Mouse (Mus musculus) gastrocnemius, postnatal 4 days (tissue): Measurements from ENCODE around the gene Il16. TPM values are rescaled to one million over a fixed set of nuclear protein-coding genes. Genes with fewer than 3 reads are reported as not detected.
A peak's percentile ranks its signal among the peaks of the same experiment; 100 is the strongest.

ENCODE experiments used
- DNase-seq, 2 experiments: peaks; one replicate each; pipeline ENCODE4 v3.0.0; 2021 to 2022; ENCODE audit warnings: low spot score in 2 of 2, mixed read lengths in 2 of 2
- total RNA-seq, 2 experiments: library from RNA; stranded (reverse); gene quantifications; 2 replicates each; pipeline ENCODE4 v1.2.3; 2021

Gene Il16
- total RNA-seq, 2 experiments from 2014 or later = 9.1 to 10.5 TPM

DNA sequence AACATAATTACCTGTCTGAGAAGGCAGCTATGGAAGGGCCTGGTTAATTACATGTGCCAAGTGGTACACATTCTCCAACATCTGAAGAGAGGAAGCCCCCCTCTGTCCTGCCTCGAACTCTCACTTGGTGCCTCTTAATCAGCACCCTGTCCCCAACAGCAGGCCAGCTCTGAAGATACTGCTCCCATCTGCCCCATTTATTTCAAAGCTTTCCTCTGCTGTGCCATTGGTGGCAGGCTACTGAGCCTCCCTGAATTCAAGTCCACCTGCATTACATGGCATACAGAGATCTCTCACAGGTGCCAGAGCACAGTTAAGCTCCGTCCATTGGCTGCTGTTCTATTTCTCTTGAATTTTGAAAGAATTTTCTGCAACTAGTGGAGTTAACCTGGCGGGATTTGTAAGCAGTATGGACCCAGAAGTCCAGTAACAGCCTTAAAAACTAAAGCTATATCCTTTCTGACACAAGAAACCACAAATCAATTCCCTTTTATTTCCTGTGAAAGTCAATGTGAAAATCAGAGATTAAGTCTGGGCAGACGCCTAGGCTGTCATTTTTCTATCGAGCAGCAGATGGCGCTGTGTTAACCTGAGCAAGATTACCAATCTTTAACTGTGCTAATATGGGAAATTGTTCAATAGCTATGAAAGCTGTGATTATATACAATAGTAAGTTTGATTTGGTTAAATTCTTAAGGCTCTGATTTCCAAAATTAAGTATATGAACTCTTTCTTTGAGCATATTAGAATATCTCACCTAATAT is 49.9 kb downstream of the Il16 start:
- DNase-seq = no peak

DNA sequence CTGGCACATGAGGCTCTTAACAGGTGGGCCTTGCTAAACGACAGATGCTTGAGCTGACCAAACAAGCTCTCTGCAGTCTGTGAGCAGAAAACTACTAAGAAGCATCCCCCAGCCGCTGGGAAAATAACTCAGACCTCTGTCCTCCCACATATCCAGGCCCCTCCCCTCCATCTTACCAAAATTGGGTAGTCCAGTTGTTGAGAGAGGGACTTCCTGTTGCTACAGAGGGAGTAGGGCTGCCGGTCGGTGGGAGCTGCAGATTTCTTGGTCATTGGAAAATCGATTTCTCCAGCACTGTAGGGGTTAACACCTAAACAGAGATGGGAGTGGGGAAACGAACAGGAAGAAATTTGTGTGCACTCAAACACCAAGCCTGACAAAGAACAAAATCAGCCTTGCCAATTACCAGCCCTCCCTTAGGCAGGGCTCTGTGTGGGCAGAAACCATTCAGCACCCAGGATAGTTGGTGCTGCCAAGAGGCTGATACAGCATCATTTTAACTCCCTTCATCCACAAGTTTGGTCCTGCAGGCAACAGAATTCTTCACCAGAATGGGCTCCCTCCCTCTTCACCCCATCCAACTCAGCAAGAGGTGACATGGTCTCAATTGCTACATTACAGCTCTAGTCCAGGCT is 62.8 kb downstream of the Il16 start:
- DNase-seq = no peak

- no peak for DNase-seq
Measured at GRCm38 (mm10) chr7:83678506-83678905, 67.0 kb downstream of the Il16 start.

DNA sequence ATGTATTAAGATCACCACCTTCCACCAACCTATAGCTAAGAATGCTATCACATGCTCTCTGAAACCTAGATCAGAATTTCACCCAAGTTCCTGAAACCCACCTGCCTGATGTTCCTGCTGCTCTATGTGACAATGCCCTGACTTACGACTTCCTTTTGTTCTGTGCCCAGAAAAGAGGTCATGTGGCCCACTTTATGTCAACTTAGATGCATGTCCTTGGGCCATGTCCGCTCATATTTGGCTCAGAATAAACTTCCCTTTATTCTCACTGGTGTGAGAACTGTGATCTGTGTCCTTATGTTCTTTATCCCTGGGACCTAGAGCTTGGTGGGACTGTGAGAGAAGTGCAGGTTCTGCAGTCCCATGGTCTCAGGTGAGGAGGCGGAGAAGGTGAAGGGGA is 68.2 kb downstream of the Il16 start:
- DNase-seq = no peak

- DNase-seq = no peak
Measured at GRCm38 (mm10) chr7:83675545-83676254, 69.8 kb downstream of the Il16 start.

- no peak for DNase-seq
Measured at GRCm38 (mm10) chr7:83671573-83671972, 74.0 kb downstream of the Il16 start.

DNA sequence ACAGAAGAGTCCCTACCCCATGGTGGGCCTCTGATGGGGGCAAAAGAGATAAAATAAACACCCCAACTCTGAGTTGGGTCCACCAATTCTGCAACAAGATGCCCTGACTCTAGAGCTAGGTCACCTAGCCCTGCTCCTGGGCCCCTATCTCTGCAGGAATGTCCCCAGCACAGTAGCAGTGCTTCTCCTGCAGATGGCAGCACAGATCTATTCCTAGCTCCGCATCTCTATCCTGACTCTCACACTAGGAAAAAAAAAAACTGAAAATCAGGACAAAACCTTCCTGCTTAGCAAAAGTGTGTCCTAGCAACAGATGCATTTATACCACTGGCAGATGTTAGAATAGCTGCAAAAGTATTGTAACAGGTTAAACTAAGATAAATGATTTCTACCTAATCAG is 76.8 kb downstream of the Il16 start:
- DNase-seq = peak in 1 of 2 experiments; percentile 53

DNA sequence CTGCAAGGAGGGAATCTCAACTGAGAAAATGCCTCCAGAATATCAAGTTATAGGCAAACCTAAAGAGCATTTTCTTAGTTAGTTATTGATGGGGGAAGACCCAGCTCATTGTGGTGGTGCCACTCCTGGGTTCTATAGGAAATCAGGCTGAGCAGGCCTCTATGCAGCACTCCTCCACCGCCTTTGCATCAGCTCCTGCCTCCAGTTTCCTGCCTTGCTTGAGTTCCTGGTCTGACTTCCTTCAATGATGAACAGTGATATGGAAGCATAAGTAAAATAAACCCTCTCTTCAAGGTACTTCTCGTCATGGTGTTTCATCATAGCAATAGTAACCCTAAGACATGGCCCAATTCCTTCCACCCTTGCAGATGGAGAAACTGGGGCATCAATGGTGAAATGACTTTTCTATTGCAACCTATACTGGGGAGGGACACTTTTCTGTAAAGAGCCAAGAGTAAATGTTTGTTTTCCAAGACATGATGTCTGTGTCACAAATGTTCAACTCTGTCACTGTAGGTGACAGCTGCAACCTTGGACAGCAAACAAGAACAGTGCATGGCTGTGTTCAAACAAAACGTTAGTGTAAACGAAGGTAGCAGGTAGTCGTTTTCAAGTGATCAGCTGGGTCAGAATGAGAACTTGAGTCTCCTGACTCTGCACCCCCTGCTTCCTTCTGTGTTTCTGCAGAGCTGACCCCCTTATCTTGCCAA is 77.4 kb downstream of the Il16 start:
- DNase-seq = no peak

DNA sequence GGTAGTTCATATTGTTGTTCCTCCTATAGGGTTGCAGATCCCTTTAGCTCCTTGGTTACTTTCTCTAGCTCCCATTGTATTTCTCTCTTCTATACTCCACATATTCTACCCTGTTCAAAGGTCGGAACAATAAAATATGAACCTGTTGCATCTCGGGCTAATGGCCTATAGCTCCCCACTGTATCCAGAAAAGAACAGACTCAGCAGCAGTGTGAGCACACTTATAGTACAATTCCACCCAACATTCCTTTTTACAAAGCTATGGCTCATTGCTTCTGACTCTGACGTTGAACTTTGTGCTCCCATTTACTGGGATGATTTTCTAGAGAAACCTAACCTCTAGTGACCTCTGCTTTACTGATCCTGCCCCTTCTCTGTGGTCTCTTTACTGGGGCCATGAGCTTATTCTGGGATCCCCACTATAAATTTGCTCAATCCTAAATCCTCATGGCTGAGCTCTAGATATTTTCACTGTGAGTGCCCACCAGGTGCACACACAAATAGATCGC is 79.4 kb downstream of the Il16 start:
- no peak for DNase-seq

DNA sequence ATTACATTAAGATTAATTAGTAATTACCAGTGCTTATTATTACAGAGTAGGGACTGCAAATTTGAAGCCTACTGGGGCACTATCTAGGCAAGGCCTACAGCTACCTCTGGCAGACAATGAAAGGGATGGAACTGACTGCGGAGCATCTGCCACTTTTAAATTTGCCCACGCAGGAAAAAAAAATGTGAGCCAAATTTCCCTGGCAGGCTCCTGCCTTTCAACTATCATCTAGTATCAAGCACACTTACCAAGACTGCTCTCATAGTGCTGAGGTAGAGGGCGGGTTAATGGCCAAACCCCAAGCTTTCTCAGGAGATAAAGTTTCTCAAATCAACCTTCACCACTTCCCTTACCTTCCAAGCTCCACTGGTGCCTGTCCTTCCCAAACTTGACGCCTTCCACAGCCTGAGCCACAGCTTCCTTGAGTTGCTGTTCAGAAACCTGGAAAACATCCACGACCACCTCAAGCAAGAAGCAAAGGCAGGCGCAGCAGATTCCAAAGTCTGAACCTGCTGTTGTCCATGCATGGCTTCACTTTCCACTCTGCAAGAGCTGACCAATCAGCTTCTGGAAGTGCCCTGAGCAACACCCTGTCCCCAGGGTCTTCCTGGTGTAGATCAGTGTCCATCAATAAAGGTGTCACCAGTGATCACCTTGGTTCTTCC is 82.7 kb downstream of the Il16 start:
- DNase-seq = no peak

- no peak for DNase-seq
Measured at GRCm38 (mm10) chr7:83661763-83662162, 83.8 kb downstream of the Il16 start.

GRCm38 (mm10) chr7:83661031-83661430 is 84.5 kb downstream of the Il16 start:
- no peak for DNase-seq

DNA sequence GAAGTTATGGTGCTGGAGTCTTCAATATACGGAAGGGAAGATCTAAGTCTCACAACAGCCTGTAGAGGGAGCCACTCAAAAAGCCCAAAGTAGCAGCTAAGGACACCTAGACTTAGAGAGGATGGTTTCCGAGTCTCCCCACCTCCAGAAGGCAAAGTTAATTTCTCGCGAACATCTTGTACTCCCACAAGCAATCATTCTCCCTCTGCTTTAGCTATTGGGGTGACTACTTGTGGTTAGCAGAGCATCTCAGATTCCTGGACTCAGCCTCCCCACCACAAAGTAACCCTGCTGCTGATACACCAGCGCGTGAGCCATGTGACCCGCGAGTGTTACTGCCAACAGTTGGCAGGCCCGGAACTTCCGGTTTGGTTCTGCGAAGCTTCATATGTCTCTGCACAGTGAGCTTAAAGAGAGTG is 85.2 kb downstream of the Il16 start:
- DNase-seq = no peak

- no peak for DNase-seq
Measured at GRCm38 (mm10) chr7:83659159-83660065, 86.1 kb downstream of the Il16 start.

GRCm38 (mm10) chr7:83658716-83659115 is 86.8 kb downstream of the Il16 start:
- DNase-seq = no peak

GRCm38 (mm10) chr7:83654938-83655630 is 90.4 kb downstream of the Il16 start:
- DNase-seq = no peak

DNA sequence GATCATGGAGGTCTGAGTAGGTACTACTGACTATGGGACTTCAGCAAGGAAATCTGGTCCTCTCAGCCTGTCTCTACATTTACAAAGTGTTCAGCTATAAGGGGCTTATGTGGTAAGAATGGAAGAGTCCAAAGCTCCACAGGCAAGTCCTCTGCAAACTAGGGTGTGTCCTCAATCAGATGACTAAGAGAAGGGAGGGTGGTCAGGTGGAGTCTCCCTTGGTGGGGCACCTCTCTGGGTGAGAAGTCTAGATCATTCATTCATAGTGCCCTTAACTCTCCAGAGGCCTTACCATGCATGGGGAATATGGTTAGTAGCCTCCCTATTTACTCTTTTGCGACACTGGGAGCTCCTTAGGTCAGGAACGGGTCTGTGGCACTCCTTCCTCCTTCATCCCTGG is 91.3 kb downstream of the Il16 start:
- DNase-seq = no peak

GRCm38 (mm10) chr7:83653605-83654051 is 91.9 kb downstream of the Il16 start:
- DNase-seq = no peak

GRCm38 (mm10) chr7:83652498-83652897 is 93.0 kb downstream of the Il16 start:
- DNase-seq = no peak
